Mouse (Mus musculus) embryonic facial prominence, embryonic 11.5 days (tissue): ENCODE results near the gene Dppa5a. TPM values are rescaled to one million over a fixed set of nuclear protein-coding genes. Genes with fewer than 3 reads are reported as not detected.
"Not testable (repeated sequence)": the region's sequence is repeated elsewhere in the genome, so short reads cannot be mapped to it uniquely, and the experiment has no call there.

Source experiments
- ATAC-seq: fragments of 200-750 bp; cut with Nextera tagmentation; replicated peaks from 2 replicates; pipeline ENCODE4 v1.8.0; 2017; ENCODE audit warnings: low read depth; ENCODE audit not compliant: insufficient number of reproducible peaks, low FRiP score, low TSS enrichment
- DNase-seq: peaks from one replicate; pipeline ENCODE4 v3.0.0-alpha.2; 2015; ENCODE audit warnings: low spot score
- H3K27ac ChIP-seq: fragments of 300-500 bp; sonication (generic); replicated peaks from 2 replicates; pipeline ENCODE4 v1.5.1; 2014; ENCODE audit warnings: mild to moderate bottlenecking, low read depth, low read length, control low read depth
- H3K27me3 ChIP-seq: fragments of 300-500 bp; sonication (generic); 2 replicates; pipeline ENCODE4 v1.6.1; 2014; ENCODE audit warnings: mild to moderate bottlenecking, low read length, moderate library complexity, mixed read lengths; ENCODE audit not compliant: control insufficient read depth, insufficient read depth
- H3K36me3 ChIP-seq: fragments of 300-500 bp; sonication (generic); replicated peaks from 2 replicates; pipeline ENCODE4 v1.6.1; 2014; ENCODE audit warnings: low read depth, mild to moderate bottlenecking, low read length, moderate library complexity, mixed read lengths; ENCODE audit not compliant: control insufficient read depth, insufficient read depth
- H3K4me1 ChIP-seq: fragments of 300-500 bp; sonication (generic); 2 replicates; pipeline ENCODE4 v1.6.1; 2014; ENCODE audit warnings: low read length, mixed read lengths; ENCODE audit not compliant: control insufficient read depth, insufficient read depth
- H3K4me2 ChIP-seq: fragments of 300-500 bp; sonication (generic); 2 replicates; pipeline ENCODE4 v1.6.1; 2014; ENCODE audit warnings: low read depth, mild to moderate bottlenecking, control low read depth, low read length, moderate library complexity
- H3K4me3 ChIP-seq: fragments of 300-500 bp; sonication (generic); 2 replicates; pipeline ENCODE4 v1.5.1; 2014; ENCODE audit warnings: low read depth, low read length, control low read depth
- H3K9ac ChIP-seq: fragments of 300-500 bp; sonication (generic); replicated peaks from 2 replicates; pipeline ENCODE4 v1.6.1; 2014; ENCODE audit warnings: mild to moderate bottlenecking, control low read depth, low read length
- H3K9me3 ChIP-seq: fragments of 300-500 bp; sonication (generic); replicated peaks from 2 replicates; pipeline ENCODE4 v1.6.1; 2016; ENCODE audit warnings: mild to moderate bottlenecking, low read length, inconsistent platforms, mixed read lengths; ENCODE audit not compliant: control insufficient read depth
- WGBS: fragments of 180-500 bp; shearing (Covaris S2); extraction: QIAGEN DNeasy Blood & Tissue Kit; methylation state at CpG from one replicate; pipeline ENCODE4 v1.1.7; 2014; 5-methylcytosine and 5-hydroxymethylcytosine counted together
- polyA plus RNA-seq: library from polyadenylated mRNA; unstranded; fragments of >200 nt; fragmentation: Nextera tagmentation; extraction: Ambion mirVana; gene quantifications from 2 replicates; pipeline ENCODE4 v1.2.1, GENCODE M21; 2014

Dppa5a gene
- polyA plus RNA-seq = not detected in 2 replicates

DNA sequence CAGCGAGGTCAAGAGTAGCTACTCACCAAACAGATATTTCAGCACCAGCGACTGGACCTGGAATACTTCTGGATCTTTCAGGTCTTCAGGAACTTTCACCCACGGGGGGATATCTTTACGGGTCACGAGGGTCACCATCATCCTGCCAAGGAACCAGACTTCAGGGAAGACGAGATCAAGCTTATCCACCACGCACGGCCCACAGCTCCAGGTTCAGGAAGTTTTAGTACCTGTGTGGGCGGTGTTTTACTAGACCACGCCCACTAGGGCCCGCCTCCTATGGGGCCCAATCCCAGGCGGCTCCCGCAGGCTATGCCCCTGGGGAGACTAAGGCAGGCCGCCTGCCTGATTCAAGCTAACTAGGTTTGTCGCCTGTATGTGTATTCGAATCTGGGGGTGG is at the start of gene Dppa5a:
Gene Dppa5a (minus strand): TSS at position 219 of the 400 bp plus-strand sequence.
- 90% methylated on average over 16 of the region's 16 CpGs for WGBS
- ATAC-seq, H3K27me3 ChIP-seq: not testable (repeated sequence)

DNA sequence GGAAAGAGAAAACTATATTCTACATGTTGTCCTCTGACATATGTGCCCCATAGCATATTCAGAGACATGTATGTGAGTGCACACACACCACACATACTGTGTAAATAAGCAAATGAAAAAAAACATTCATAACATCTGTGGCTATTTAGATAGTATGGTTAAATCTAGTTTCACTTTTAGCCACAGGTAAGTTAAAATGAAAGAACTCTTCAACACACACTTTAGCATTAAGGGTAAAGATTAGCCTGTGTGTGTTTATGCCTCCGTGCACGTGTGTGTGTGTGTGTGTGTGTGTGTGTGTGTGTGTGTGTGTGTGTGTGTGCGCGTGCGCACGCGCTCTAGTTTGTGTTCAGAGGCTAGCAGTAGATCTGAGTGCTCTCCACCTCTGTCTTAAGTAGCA is 33.6 kb upstream of the Dppa5a start:
- Histone ChIP-seq H3K4me2 (no peak overlapping the region), H3K9ac (no peak overlapping the region), H3K9me3 (no peaks in the 10 kb centered on the region), H3K27ac (no peak overlapping the region), H3K4me1 (no peaks in the 10 kb centered on the region), H3K36me3 (no peaks in the 10 kb centered on the region), H3K27me3 (peaks cover 8% of the 10 kb centered on the region), H3K4me3 (no peak overlapping the region)
- 83% methylated on average over 7 of the region's 7 CpGs for WGBS
- no peak for DNase-seq
- no peak for ATAC-seq

More for the DNA sequence above, at the start of gene Dppa5a:
- not testable (repeated sequence) for H3K4me2 ChIP-seq, H3K9ac ChIP-seq, DNase-seq, H3K9me3 ChIP-seq, H3K36me3 ChIP-seq, H3K4me3 ChIP-seq, H3K4me1 ChIP-seq, H3K27ac ChIP-seq

GRCm38 (mm10) chr9:78400570-78400969 is 32.6 kb upstream of the Dppa5a start:
- Histone ChIP-seq H3K27me3 (peaks cover 19% of the 10 kb centered on the region), H3K9ac (no peak overlapping the region), H3K4me1 (no peaks in the 10 kb centered on the region), H3K9me3 (no peaks in the 10 kb centered on the region), H3K4me2 (no peak overlapping the region), H3K36me3 (no peaks in the 10 kb centered on the region), H3K27ac (no peak overlapping the region), H3K4me3 (no peak overlapping the region)
- DNase-seq (no peak), ATAC-seq (no peak)
- WGBS = 86% methylated on average over 5 of the region's 5 CpGs

DNA sequence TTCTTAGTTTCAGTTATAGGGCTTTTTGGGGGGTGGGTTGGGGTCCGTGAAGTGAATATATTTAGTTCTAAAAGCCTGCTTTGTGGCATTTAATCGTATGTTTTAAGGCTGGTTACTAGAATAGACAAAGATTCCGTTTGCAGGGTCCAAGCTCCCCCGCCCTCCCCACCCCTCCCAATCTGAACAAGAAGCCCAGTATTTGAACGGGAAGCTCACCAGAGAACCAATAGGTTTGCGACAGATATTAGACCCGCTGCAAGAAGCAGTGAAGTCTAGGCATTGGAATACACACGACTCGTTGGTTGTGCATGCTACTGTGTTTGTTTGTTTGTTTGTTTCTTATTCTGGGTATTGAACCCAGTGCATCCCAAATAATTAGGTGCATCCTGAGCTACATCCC is 28.5 kb upstream of the Dppa5a start:
- no peak for ATAC-seq
- H3K27ac ChIP-seq = no peak overlapping the region
- DNase-seq = no peak
- WGBS = 63% methylated on average over 9 of the region's 9 CpGs
- H3K4me2 ChIP-seq = no peak overlapping the region
- H3K4me3 ChIP-seq = peak overlapping the region; percentile 36; the same call in 1 of the 2 replicates
- no peaks in the 10 kb centered on the region for H3K4me1 ChIP-seq
- peaks cover 42% of the 10 kb centered on the region for H3K27me3 ChIP-seq
- no peaks in the 10 kb centered on the region for H3K9me3 ChIP-seq
- no peak overlapping the region for H3K9ac ChIP-seq
- H3K36me3 ChIP-seq = no peaks in the 10 kb centered on the region

- peaks cover 42% of the 10 kb centered on the region for H3K27me3 ChIP-seq
- DNase-seq = peak; percentile 78
Measured at GRCm38 (mm10) chr9:78395630-78396351, 27.8 kb upstream of the Dppa5a start, which contains the start of gene Ddx43. Gene Ddx43, plus strand, starts transcription at chr9:78395777.

DNA sequence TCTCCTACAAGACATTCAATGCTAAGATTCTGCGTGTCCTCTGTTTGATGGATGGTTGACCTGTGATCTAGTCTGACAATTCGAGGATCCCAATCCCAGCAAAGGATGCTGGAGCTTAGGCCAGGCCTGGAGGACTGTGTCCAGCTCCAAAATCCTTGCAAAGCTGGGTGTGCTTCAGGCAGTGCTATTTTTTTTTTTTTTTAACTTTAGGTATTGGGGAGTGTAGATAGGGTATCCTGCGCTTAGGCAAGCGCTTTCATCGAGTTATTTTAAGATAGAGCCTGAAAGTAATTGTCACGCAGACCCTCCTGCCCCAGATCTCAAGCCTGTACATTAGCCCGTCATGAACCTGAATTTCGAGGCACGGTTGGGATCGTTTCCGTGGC is 27.3 kb upstream of the Dppa5a start:
- peaks cover 42% of the 10 kb centered on the region for H3K27me3 ChIP-seq
- 41% methylated on average over 11 of the region's 11 CpGs for WGBS
- DNase-seq (no peak), ATAC-seq (no peak)
- H3K4me3 ChIP-seq = 0 out of 2 replicates have a peak overlapping the region, but pooled peaks have one; percentile 36
- no peaks in the 10 kb centered on the region for H3K9me3 ChIP-seq
- H3K9ac ChIP-seq = no peak overlapping the region
- no peak overlapping the region for H3K27ac ChIP-seq
- H3K4me1 ChIP-seq = no peaks in the 10 kb centered on the region
- H3K36me3 ChIP-seq = no peaks in the 10 kb centered on the region
- peak overlapping the region; percentile 55 for H3K4me2 ChIP-seq

More at GRCm38 (mm10) chr9:78395630-78396351, 27.8 kb upstream of the Dppa5a start, which contains the start of gene Ddx43:
- H3K4me2 ChIP-seq = peak within 1 kb of the TSS; percentile 55
- H3K9me3 ChIP-seq = no peaks in the 10 kb centered on the region
- no peaks in the 10 kb centered on the region for H3K4me1 ChIP-seq
- H3K4me3 ChIP-seq = peak within 1 kb of the TSS; percentile 36
- no peaks in the 10 kb centered on the region for H3K36me3 ChIP-seq
- H3K9ac ChIP-seq = 0 out of 2 replicates have a peak within 1 kb of the TSS, but pooled peaks have one; percentile 18
- 4% methylated on average over 58 of the region's 93 CpGs for WGBS
- no peak within 1 kb of the TSS for H3K27ac ChIP-seq
- peak; percentile 90 for ATAC-seq

DNA sequence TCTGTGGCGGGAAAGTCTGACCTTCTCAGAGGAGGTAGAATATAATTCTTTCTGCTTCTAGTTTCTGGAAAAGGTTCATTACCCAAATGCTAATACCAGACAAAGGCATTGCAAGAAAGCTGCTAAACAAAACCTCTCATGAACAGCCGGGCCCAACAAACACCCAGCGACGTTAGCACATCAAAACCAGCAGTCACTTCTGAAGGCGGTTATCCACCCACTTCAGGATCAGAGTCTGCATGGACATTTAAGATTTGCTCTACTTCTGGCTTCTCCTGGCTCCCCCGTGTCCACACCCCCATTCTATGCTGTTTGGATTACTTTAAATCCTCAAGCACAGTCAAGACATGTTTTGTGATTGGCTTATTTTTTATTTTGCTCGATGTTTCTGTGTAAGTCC is 26.6 kb upstream of the Dppa5a start:
- DNase-seq (no peak), ATAC-seq (no peak)
- Histone ChIP-seq H3K9ac (no peak overlapping the region), H3K4me1 (no peaks in the 10 kb centered on the region), H3K4me2 (no peak overlapping the region), H3K27me3 (peaks cover 42% of the 10 kb centered on the region), H3K9me3 (no peaks in the 10 kb centered on the region), H3K36me3 (no peaks in the 10 kb centered on the region), H3K27ac (no peak overlapping the region), H3K4me3 (no peak overlapping the region)
- WGBS = 69% methylated on average over 7 of the region's 7 CpGs

GRCm38 (mm10) chr9:78393741-78394140 is 25.8 kb upstream of the Dppa5a start:
- peaks cover 42% of the 10 kb centered on the region for H3K27me3 ChIP-seq
- ATAC-seq (no peak), DNase-seq (no peak)
- H3K9me3 ChIP-seq = no peaks in the 10 kb centered on the region
- no peak overlapping the region for H3K4me2 ChIP-seq
- 78% methylated on average over 10 of the region's 10 CpGs for WGBS
- no peaks in the 10 kb centered on the region for H3K4me1 ChIP-seq
- no peak overlapping the region for H3K9ac ChIP-seq
- H3K4me3 ChIP-seq = no peak overlapping the region
- H3K36me3 ChIP-seq = no peaks in the 10 kb centered on the region
- no peak overlapping the region for H3K27ac ChIP-seq
